Mouse (Mus musculus): Measurements from ENCODE around the gene Zfp638. TPM values are rescaled to one million over a fixed set of nuclear protein-coding genes. Genes with fewer than 3 reads are reported as not detected.

Gene Zfp638
- total RNA-seq, 1 experiment, result 96.6 TPM

DNA sequence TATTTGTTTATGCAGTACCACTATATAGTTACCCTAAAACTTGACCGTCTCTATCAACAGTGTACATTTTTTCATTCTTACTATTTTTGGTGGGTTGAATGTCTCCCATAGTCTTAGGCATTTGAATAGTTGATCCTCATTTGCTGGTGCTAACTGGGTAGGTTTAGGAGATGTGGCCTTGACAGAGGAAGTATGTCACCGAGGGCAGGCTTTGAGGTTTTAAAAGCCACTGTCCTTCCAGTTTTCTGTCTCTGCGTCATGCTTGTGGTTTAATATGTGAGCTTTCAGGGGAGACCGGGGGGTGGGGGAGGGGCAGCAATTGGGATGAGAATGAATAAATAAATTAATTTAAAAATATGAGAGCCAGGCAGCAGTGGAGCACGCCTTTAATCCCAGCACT, 24.3 kb downstream of the Zfp638 start:
- in situ Hi-C loops (cut with MboI; ENCODE audit: low sequenced_read_pairs in 2 of 2, unreplicated experiment in 2 of 2), result no loop called here
- no peak overlapping the region for H3K4me3 ChIP-seq (ENCODE audit: insufficient read depth in 1 of 2, low read depth in 1 of 2, low read length in 2 of 2, poor library complexity in 1 of 2, severe bottlenecking in 1 of 2)
- H3K9me3 ChIP-seq (ENCODE audit: control insufficient read depth, insufficient read depth, low read depth, low read length), result no peaks in the 10 kb centered on the region
- no peak for TF ChIP-seq ZNF384 (IDR thresholded peaks at IDR 0.05; ENCODE audit: low read depth, low read length)
- TF ChIP-seq CHD2 (IDR thresholded peaks at IDR 0.05; ENCODE audit: low read depth, low read length), result no peak
- TF ChIP-seq MAFK (IDR thresholded peaks at IDR 0.05; ENCODE audit: insufficient read depth, low read depth, low read length), result no peak
- no peak for TF ChIP-seq HCFC1 (IDR thresholded peaks at IDR 0.05; ENCODE audit: borderline replicate concordance, insufficient read depth, low read length)
- no peak for TF ChIP-seq ZC3H11A (IDR thresholded peaks at IDR 0.05; ENCODE audit: borderline replicate concordance, low read depth, low read length)
- peaks cover 17 to 27% of the 10 kb centered on the region in 2 experiments for H3K4me1 ChIP-seq (ENCODE audit: control insufficient read depth in 2 of 2, insufficient read depth in 2 of 2, low read length in 2 of 2, poor library complexity in 1 of 2)
- no peaks in the 10 kb centered on the region for H3K36me3 ChIP-seq (ENCODE audit: control insufficient read depth, insufficient read depth, low read length, poor library complexity, severe bottlenecking)
- no peak for DNase-seq (ENCODE audit: low read depth, low spot score)
- no peak overlapping the region for H3K9ac ChIP-seq (ENCODE audit: insufficient read depth, low read depth, low read length, poor library complexity, severe bottlenecking)
- H3K27ac ChIP-seq (ENCODE audit: insufficient read depth, low read depth, low read length, poor library complexity, severe bottlenecking), result no peak overlapping the region

DNA sequence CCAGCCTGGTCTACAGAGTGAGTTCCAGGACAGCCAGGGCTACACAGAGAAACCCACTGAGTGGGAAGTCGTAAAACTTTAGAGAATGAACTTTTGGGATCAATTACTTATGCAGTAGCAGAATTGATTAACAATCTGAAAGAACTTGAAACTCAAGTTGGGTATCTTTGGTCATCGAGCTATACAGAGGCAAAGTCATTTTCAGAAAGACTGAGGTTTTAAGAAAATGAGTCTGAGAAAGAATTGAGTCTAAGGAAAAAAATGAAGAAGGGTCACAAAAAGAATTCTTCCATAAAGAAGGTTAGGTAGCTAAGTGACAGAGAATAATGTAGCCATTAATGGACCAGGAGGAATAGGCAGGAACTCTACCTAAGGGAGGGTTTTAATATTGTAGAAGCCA, 24.8 kb downstream of the Zfp638 start:
- TF ChIP-seq MAFK (IDR thresholded peaks at IDR 0.05; ENCODE audit: insufficient read depth, low read depth, low read length) (no peak), CHD2 (IDR thresholded peaks at IDR 0.05; ENCODE audit: low read depth, low read length) (no peak), ZNF384 (IDR thresholded peaks at IDR 0.05; ENCODE audit: low read depth, low read length) (no peak), ZC3H11A (IDR thresholded peaks at IDR 0.05; ENCODE audit: borderline replicate concordance, low read depth, low read length) (no peak), HCFC1 (IDR thresholded peaks at IDR 0.05; ENCODE audit: borderline replicate concordance, insufficient read depth, low read length) (no peak)
- Histone ChIP-seq H3K9me3 (ENCODE audit: control insufficient read depth, insufficient read depth, low read depth, low read length) (no peaks in the 10 kb centered on the region), H3K27ac (ENCODE audit: insufficient read depth, low read depth, low read length, poor library complexity, severe bottlenecking) (peak overlapping the region; percentile 44; the same call in 1 of the 2 replicates), H3K4me1 (ENCODE audit: control insufficient read depth in 2 of 2, insufficient read depth in 2 of 2, low read length in 2 of 2, poor library complexity in 1 of 2) (peaks cover 17 to 27% of the 10 kb centered on the region in 2 experiments), H3K9ac (ENCODE audit: insufficient read depth, low read depth, low read length, poor library complexity, severe bottlenecking) (no peak overlapping the region), H3K4me3 (ENCODE audit: insufficient read depth in 1 of 2, low read depth in 1 of 2, low read length in 2 of 2, poor library complexity in 1 of 2, severe bottlenecking in 1 of 2) (no peak overlapping the region), H3K36me3 (ENCODE audit: control insufficient read depth, insufficient read depth, low read length, poor library complexity, severe bottlenecking) (no peaks in the 10 kb centered on the region)
- in situ Hi-C loops (cut with MboI; ENCODE audit: low sequenced_read_pairs in 2 of 2, unreplicated experiment in 2 of 2), result no loop called here
- DNase-seq (ENCODE audit: low read depth, low spot score), result no peak

DNA sequence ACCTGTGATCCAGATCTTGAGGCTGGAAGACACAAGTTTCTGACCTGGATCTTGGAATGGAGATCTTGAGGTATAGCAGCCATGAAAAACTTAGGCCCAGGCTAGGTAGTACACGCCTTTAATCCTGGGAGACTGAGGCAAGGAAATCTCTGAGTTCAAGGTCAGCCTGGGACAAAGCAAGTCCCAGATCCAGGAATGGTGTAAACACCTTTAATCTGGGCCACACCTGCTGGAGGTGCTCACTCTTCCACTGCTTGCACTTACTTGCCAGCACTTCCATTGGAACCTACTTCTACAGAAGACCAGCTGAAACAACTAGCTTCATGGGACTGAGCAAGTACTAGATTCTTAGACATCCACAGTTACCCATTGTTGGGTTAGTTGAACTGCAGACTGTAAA, 26.2 kb downstream of the Zfp638 start:
- in situ Hi-C loops (cut with MboI; ENCODE audit: low sequenced_read_pairs in 2 of 2, unreplicated experiment in 2 of 2), result no loop called here

DNA sequence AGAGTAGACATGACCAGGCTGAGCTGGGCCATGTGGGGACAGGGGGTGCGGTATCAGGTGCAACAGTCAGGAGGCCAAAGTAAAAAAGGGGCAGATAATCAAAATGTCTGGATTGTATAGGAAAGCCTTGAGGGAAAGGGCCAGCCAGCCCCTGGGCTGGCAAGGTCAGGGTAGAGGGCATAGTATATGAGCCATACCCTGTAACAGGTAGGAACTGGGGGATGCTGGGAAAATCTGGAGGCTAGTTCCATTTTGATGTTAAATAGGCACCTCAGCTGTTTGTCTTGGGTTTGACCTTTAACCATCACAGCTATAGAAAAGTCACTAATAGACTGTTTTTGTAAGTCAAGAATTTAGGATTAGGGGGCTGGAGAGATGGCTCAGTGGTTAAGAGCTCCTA, 26.7 kb downstream of the Zfp638 start:
- H3K4me1 ChIP-seq (ENCODE audit: control insufficient read depth in 2 of 2, insufficient read depth in 2 of 2, low read length in 2 of 2, poor library complexity in 1 of 2), result peaks cover 17 to 25% of the 10 kb centered on the region in 2 experiments
- no peak overlapping the region for H3K9ac ChIP-seq (ENCODE audit: insufficient read depth, low read depth, low read length, poor library complexity, severe bottlenecking)
- in situ Hi-C loops (cut with MboI; ENCODE audit: low sequenced_read_pairs in 2 of 2, unreplicated experiment in 2 of 2), result no loop called here
- no peak overlapping the region for H3K4me3 ChIP-seq (ENCODE audit: insufficient read depth in 1 of 2, low read depth in 1 of 2, low read length in 2 of 2, poor library complexity in 1 of 2, severe bottlenecking in 1 of 2)
- no peak for TF ChIP-seq ZC3H11A (IDR thresholded peaks at IDR 0.05; ENCODE audit: borderline replicate concordance, low read depth, low read length)
- no peak for TF ChIP-seq ZNF384 (IDR thresholded peaks at IDR 0.05; ENCODE audit: low read depth, low read length)
- TF ChIP-seq MAFK (IDR thresholded peaks at IDR 0.05; ENCODE audit: insufficient read depth, low read depth, low read length), result no peak
- TF ChIP-seq HCFC1 (IDR thresholded peaks at IDR 0.05; ENCODE audit: borderline replicate concordance, insufficient read depth, low read length), result no peak
- no peak; the same call in 1 of the 2 replicates for TF ChIP-seq CHD2 (IDR thresholded peaks at IDR 0.05; ENCODE audit: low read depth, low read length)
- peak overlapping the region; percentile 95 for H3K27ac ChIP-seq (ENCODE audit: insufficient read depth, low read depth, low read length, poor library complexity, severe bottlenecking)
- H3K36me3 ChIP-seq (ENCODE audit: control insufficient read depth, insufficient read depth, low read length, poor library complexity, severe bottlenecking), result no peaks in the 10 kb centered on the region
- peak; percentile 67 for DNase-seq (ENCODE audit: low read depth, low spot score)
- no peaks in the 10 kb centered on the region for H3K9me3 ChIP-seq (ENCODE audit: control insufficient read depth, insufficient read depth, low read depth, low read length)

More for the DNA sequence above, 26.2 kb downstream of the Zfp638 start:
- TF ChIP-seq HCFC1 (IDR thresholded peaks at IDR 0.05; ENCODE audit: borderline replicate concordance, insufficient read depth, low read length) (peak; percentile 34; the same call in 1 of the 2 replicates), ZNF384 (IDR thresholded peaks at IDR 0.05; ENCODE audit: low read depth, low read length) (no peak)
- peak overlapping the region; percentile 95 for H3K27ac ChIP-seq (ENCODE audit: insufficient read depth, low read depth, low read length, poor library complexity, severe bottlenecking)
- no peak overlapping the region for H3K4me3 ChIP-seq (ENCODE audit: insufficient read depth in 1 of 2, low read depth in 1 of 2, low read length in 2 of 2, poor library complexity in 1 of 2, severe bottlenecking in 1 of 2)
- peaks cover 17 to 27% of the 10 kb centered on the region in 2 experiments for H3K4me1 ChIP-seq (ENCODE audit: control insufficient read depth in 2 of 2, insufficient read depth in 2 of 2, low read length in 2 of 2, poor library complexity in 1 of 2)
- DNase-seq (ENCODE audit: low read depth, low spot score), result no peak
- no peaks in the 10 kb centered on the region for H3K9me3 ChIP-seq (ENCODE audit: control insufficient read depth, insufficient read depth, low read depth, low read length)
- no peaks in the 10 kb centered on the region for H3K36me3 ChIP-seq (ENCODE audit: control insufficient read depth, insufficient read depth, low read length, poor library complexity, severe bottlenecking)
- H3K9ac ChIP-seq (ENCODE audit: insufficient read depth, low read depth, low read length, poor library complexity, severe bottlenecking), result no peak overlapping the region

DNA sequence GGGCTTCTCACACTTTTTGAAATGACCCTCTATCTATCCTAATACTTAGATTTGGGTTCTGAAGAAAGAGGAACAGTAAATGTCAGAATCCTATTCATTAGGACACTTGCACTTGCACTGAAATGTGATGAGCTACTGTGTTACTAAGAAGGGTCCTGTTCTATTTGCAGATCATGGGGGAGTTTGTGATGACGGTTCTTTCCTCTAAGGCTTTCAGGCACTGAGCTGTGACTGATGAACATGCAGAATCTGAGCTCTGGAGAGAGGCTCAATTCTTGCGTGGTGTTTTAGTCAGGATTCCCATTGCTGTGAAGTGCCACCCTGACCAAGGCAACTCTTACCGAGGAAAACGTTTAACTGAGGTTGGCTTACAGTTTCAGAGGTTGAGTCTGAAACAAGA, 32.2 kb downstream of the Zfp638 start:
- Histone ChIP-seq H3K9ac (ENCODE audit: insufficient read depth, low read depth, low read length, poor library complexity, severe bottlenecking) (no peak overlapping the region), H3K9me3 (ENCODE audit: control insufficient read depth, insufficient read depth, low read depth, low read length) (no peaks in the 10 kb centered on the region), H3K4me1 (ENCODE audit: control insufficient read depth in 2 of 2, insufficient read depth in 2 of 2, low read length in 2 of 2, poor library complexity in 1 of 2) (peaks cover 0 to under 1% of the 10 kb centered on the region in 2 experiments; a peak in 2 of 4 replicates), H3K4me3 (ENCODE audit: insufficient read depth in 1 of 2, low read depth in 1 of 2, low read length in 2 of 2, poor library complexity in 1 of 2, severe bottlenecking in 1 of 2) (no peak overlapping the region), H3K36me3 (ENCODE audit: control insufficient read depth, insufficient read depth, low read length, poor library complexity, severe bottlenecking) (no peaks in the 10 kb centered on the region), H3K27ac (ENCODE audit: insufficient read depth, low read depth, low read length, poor library complexity, severe bottlenecking) (no peak overlapping the region)
- DNase-seq (ENCODE audit: low read depth, low spot score), result no peak
- TF ChIP-seq CHD2 (IDR thresholded peaks at IDR 0.05; ENCODE audit: low read depth, low read length) (no peak), ZC3H11A (IDR thresholded peaks at IDR 0.05; ENCODE audit: borderline replicate concordance, low read depth, low read length) (no peak), HCFC1 (IDR thresholded peaks at IDR 0.05; ENCODE audit: borderline replicate concordance, insufficient read depth, low read length) (no peak), ZNF384 (IDR thresholded peaks at IDR 0.05; ENCODE audit: low read depth, low read length) (no peak), MAFK (IDR thresholded peaks at IDR 0.05; ENCODE audit: insufficient read depth, low read depth, low read length) (no peak)
- in situ Hi-C loops (cut with MboI; ENCODE audit: low sequenced_read_pairs in 2 of 2, unreplicated experiment in 2 of 2), result no loop called here
